Mouse (Mus musculus) spleen, adult 2 months (tissue): ENCODE data around the gene Gstm1. TPM values are rescaled to one million over a fixed set of nuclear protein-coding genes. Genes with fewer than 3 reads are reported as not detected.

Source experiments
- DNase-seq, 2 experiments: peaks; one replicate each; pipeline versions ENCODE4 v3.0.0 to v3.0.0-alpha.2; 2012 to 2021; ENCODE audit warnings: low spot score in 2 of 2, low read depth in 1 of 2
- H3K27ac ChIP-seq: fragments of 200-500 bp; 2 replicates; pipeline ENCODE4 v1.5.1; 2012; ENCODE audit warnings: low read length, inconsistent platforms; ENCODE audit not compliant: insufficient read depth
- H3K27me3 ChIP-seq: fragments of 200-500 bp; 2 replicates; pipeline ENCODE4 v1.6.1; 2012; ENCODE audit warnings: mild to moderate bottlenecking, moderate library complexity, low read length, inconsistent platforms; ENCODE audit not compliant: control insufficient read depth, insufficient read depth
- H3K36me3 ChIP-seq: fragments of 200-500 bp; 2 replicates; pipeline ENCODE4 v1.6.1; 2012; ENCODE audit warnings: mild to moderate bottlenecking, low read length, inconsistent platforms; ENCODE audit not compliant: control insufficient read depth, insufficient read depth
- H3K4me1 ChIP-seq: fragments of 200-500 bp; 2 replicates; pipeline ENCODE4 v1.6.1; 2011; ENCODE audit warnings: inconsistent platforms; ENCODE audit not compliant: control insufficient read depth, insufficient read depth, insufficient read length
- H3K4me3 ChIP-seq: fragments of 200-500 bp; 2 replicates; pipeline ENCODE4 v1.5.1; 2011; ENCODE audit warnings: mild to moderate bottlenecking, inconsistent platforms; ENCODE audit not compliant: insufficient read depth, insufficient read length; ENCODE audit errors: extremely low read depth
- CTCF ChIP-seq: fragments of 200-500 bp; IDR thresholded peaks from 2 replicates; pipeline ENCODE4 v1.5.1; 2011; ENCODE audit warnings: mild to moderate bottlenecking, inconsistent platforms; ENCODE audit not compliant: insufficient read depth, insufficient read length, insufficient replicate concordance; ENCODE audit errors: extremely low read depth
- POLR2A ChIP-seq: fragments of 200-500 bp; IDR thresholded peaks from 2 replicates; pipeline ENCODE4 v1.6.1; 2011; ENCODE audit warnings: low read depth, low read length, inconsistent platforms
- WGBS: fragments of 180-500 bp; shearing (Covaris S2); methylation state at CpG from one replicate; pipeline ENCODE4 v1.1.7; 2018; 5-methylcytosine and 5-hydroxymethylcytosine counted together
- polyA plus RNA-seq: library from polyadenylated mRNA; depleted of rRNA; stranded (reverse); fragments of >200 nt; gene quantifications from 2 replicates; pipeline ENCODE4 v1.2.3, GENCODE M21; 2012; rRNA removed

The Gstm1 gene
- 82.6 and 98.9 TPM in 2 replicates for polyA plus RNA-seq

- no peaks in the 10 kb centered on the region for H3K27me3 ChIP-seq
- under 1% methylated on average over 31 of the region's 31 CpGs for WGBS
- TF ChIP-seq POLR2A (no peak; the same call in 1 of the 2 replicates), CTCF (peak; percentile 53; the same call in 1 of the 2 replicates)
- no peaks in the 10 kb centered on the region for H3K36me3 ChIP-seq
- DNase-seq: peak; percentile 52 to 71
- peaks cover 2% of the 10 kb centered on the region; the same call in 1 of the 2 replicates for H3K4me1 ChIP-seq
- peak within 1 kb of the TSS; percentile 82 for H3K27ac ChIP-seq
- H3K4me3 ChIP-seq: peak within 1 kb of the TSS; percentile 66
Measured at GRCm38 (mm10) chr3:108017473-108018189, at the start of gene Gstm1. Gene Gstm1 (minus strand): TSS chr3:108017973.

GRCm38 (mm10) chr3:108067370-108067934, 49.7 kb upstream of the Gstm1 start:
- Histone ChIP-seq H3K27me3 (no peaks in the 10 kb centered on the region), H3K4me3 (no peak overlapping the region), H3K27ac (no peak overlapping the region), H3K4me1 (no peaks in the 10 kb centered on the region), H3K36me3 (no peaks in the 10 kb centered on the region)
- 69% methylated on average over 6 of the region's 6 CpGs for WGBS
- no peak for DNase-seq
- TF ChIP-seq POLR2A (no peak), CTCF (no peak)

- WGBS: 85% methylated on average over 9 of the region's 9 CpGs
Measured at GRCm38 (mm10) chr3:108065551-108065950, 47.8 kb upstream of the Gstm1 start.

GRCm38 (mm10) chr3:108064672-108065071, 46.9 kb upstream of the Gstm1 start:
- 96% methylated on average over 4 of the region's 4 CpGs for whole genome bisulfite sequencing
- H3K4me3 ChIP-seq: no peak overlapping the region

More at GRCm38 (mm10) chr3:108065551-108065950, 47.8 kb upstream of the Gstm1 start:
- Histone ChIP-seq H3K36me3 (no peaks in the 10 kb centered on the region), H3K27me3 (no peaks in the 10 kb centered on the region), H3K27ac (no peak overlapping the region), H3K4me3 (no peak overlapping the region), H3K4me1 (0 out of 2 replicates have a peak, but pooled peaks cover 3% of the 10 kb centered on the region)
- DNase-seq: no peak
- TF ChIP-seq POLR2A (no peak), CTCF (no peak)

GRCm38 (mm10) chr3:108062648-108063047, 44.9 kb upstream of the Gstm1 start:
- Histone ChIP-seq H3K27me3 (no peaks in the 10 kb centered on the region), H3K27ac (no peak overlapping the region), H3K36me3 (no peaks in the 10 kb centered on the region), H3K4me1 (0 out of 2 replicates have a peak, but pooled peaks cover 3% of the 10 kb centered on the region), H3K4me3 (no peak overlapping the region)
- WGBS: 85% methylated on average over 8 of the region's 8 CpGs
- TF ChIP-seq CTCF (no peak), POLR2A (no peak)
- no peak for DNase-seq

More at GRCm38 (mm10) chr3:108064672-108065071, 46.9 kb upstream of the Gstm1 start:
- no peak for TF ChIP-seq POLR2A
- TF ChIP-seq CTCF: no peak
- Histone ChIP-seq H3K4me1 (0 out of 2 replicates have a peak, but pooled peaks cover 3% of the 10 kb centered on the region), H3K36me3 (no peaks in the 10 kb centered on the region), H3K27me3 (no peaks in the 10 kb centered on the region), H3K27ac (no peak overlapping the region)
- DNase-seq: no peak

- Histone ChIP-seq H3K27ac (no peak overlapping the region), H3K4me3 (no peak overlapping the region), H3K4me1 (0 out of 2 replicates have a peak, but pooled peaks cover 3% of the 10 kb centered on the region), H3K27me3 (no peaks in the 10 kb centered on the region), H3K36me3 (no peaks in the 10 kb centered on the region)
- WGBS: 4% methylated on average over 7 of the region's 7 CpGs
- peak; percentile 38 to 61 for DNase-seq
- TF ChIP-seq CTCF: no peak
- TF ChIP-seq POLR2A: no peak
Measured at GRCm38 (mm10) chr3:108061420-108061819, 43.6 kb upstream of the Gstm1 start.
